16 mouse cellular contexts compared by ENCODE assay signal in genomic region chr11:107743100-107743499, GRCm38 (mm10). TPM values are rescaled to one million over a fixed set of nuclear protein-coding genes. Genes with fewer than 3 reads are reported as not detected.
DNase-seq lines count a peak whose midpoint lies in the region; ATAC-seq and TF ChIP-seq lines count a peak whose summit lies in the region.
"Had no signal": no experiment of that assay in that cellular context is flagged by ENCODE, and none has a peak within 500 bp of the region (broad histone marks: within the 10 kb centered on the region; RNA-seq: fewer than 3 reads in every experiment).

No protein-coding gene starts in this region.

- no peak overlapping the region for H3K4me2 ChIP-seq in kidney, embryonic 15.5 days
- H3K4me2 ChIP-seq: embryonic facial prominence, embryonic 13.5 days; forebrain, embryonic 12.5 days had no signal

- no peak for TF ChIP-seq POLR2A in brain, embryonic 14.5 days (IDR thresholded peaks at IDR 0.05; ENCODE audit: borderline replicate concordance, extremely low read depth, insufficient read depth, insufficient read length, poor library complexity, severe bottlenecking)

- H3K27me3 ChIP-seq in megakaryocyte, embryonic 14.5 days (replicated peaks): peaks cover 40% of the 10 kb centered on the region
- no peaks in the 10 kb centered on the region for H3K27me3 ChIP-seq in kidney, embryonic 15.5 days
- H3K27me3 ChIP-seq: embryonic facial prominence, embryonic 13.5 days; forebrain, embryonic 12.5 days had no signal

- no peak overlapping the region for H3K9ac ChIP-seq in kidney, embryonic 15.5 days
- H3K9ac ChIP-seq: embryonic facial prominence, embryonic 13.5 days; forebrain, embryonic 12.5 days had no signal

- H3K27ac ChIP-seq in kidney, embryonic 15.5 days: no peak overlapping the region
- H3K27ac ChIP-seq: embryonic facial prominence, embryonic 13.5 days; forebrain, embryonic 12.5 days had no signal

- no peak for ATAC-seq in megakaryocyte, adult 5-6 weeks (ENCODE audit: poor library complexity, severe bottlenecking)
- peak; percentile 71 for ATAC-seq in kidney, embryonic 15.5 days (replicated peaks; ENCODE audit: low FRiP score)
- ATAC-seq: intestine, embryonic 16.5 days had no signal

- DNase-seq in cerebellum, postnatal 10 days: peak; percentile 54 to 59
- DNase-seq in cerebellum, adult 11-12 months: no peak
- peak; percentile 58 for DNase-seq in brain, embryonic 14.5 days (ENCODE audit: low read depth)
- DNase-seq in liver: no peak
- no peak for DNase-seq in c-Kit-positive CD71-positive TER-119-positive erythroid progenitor cells, embryonic 14.5 days (ENCODE audit: low spot score)
- DNase-seq: heart, adult 11 months; lung, adult 18-20 months had no signal

- peaks cover 80% of the 10 kb centered on the region for H3K4me1 ChIP-seq in megakaryocyte, embryonic 14.5 days
- peaks cover 14% of the 10 kb centered on the region for H3K4me1 ChIP-seq in kidney, embryonic 15.5 days

- peak overlapping the region; percentile 8 for H3K4me3 ChIP-seq in megakaryocyte, embryonic 14.5 days (replicated peaks)
- no peak overlapping the region for H3K4me3 ChIP-seq in kidney, embryonic 15.5 days (replicated peaks)
- H3K4me3 ChIP-seq: embryonic facial prominence, embryonic 13.5 days; forebrain, embryonic 12.5 days had no signal

- TF ChIP-seq CTCF in brain, embryonic 14.5 days (IDR thresholded peaks at IDR 0.05; ENCODE audit: borderline replicate concordance, extremely low read depth, insufficient read depth, insufficient read length): no peak

- H3K9me3 ChIP-seq in megakaryocyte, embryonic 14.5 days: peaks cover 8% of the 10 kb centered on the region
- no peaks in the 10 kb centered on the region for H3K9me3 ChIP-seq in kidney, embryonic 15.5 days (replicated peaks)
- H3K9me3 ChIP-seq: embryonic facial prominence, embryonic 13.5 days; forebrain, embryonic 12.5 days had no signal

- peaks cover 2% of the 10 kb centered on the region for H3K36me3 ChIP-seq in megakaryocyte, embryonic 14.5 days (replicated peaks; ENCODE audit: low read length)
- H3K36me3 ChIP-seq in kidney, embryonic 15.5 days: no peaks in the 10 kb centered on the region

- WGBS in kidney, embryonic 15.5 days: 41% methylated on average over 3 of the region's 3 CpGs

RNA-seq across cellular contexts. Expression of gene Cacng1, which starts 26.8 kb away (rescaled TPM):
- polyA plus RNA-seq in megakaryocyte, embryonic 14.5 days (2012; ENCODE audit: insufficient read depth, low replicate concordance): not detected in 2 replicates
- total RNA-seq in megakaryocyte, adult 5-6 weeks (2015): not detected in 2 replicates
- not detected in 2 replicates for total RNA-seq in megakaryocyte, adult 5-6 weeks (2017)
- polyA plus RNA-seq in brain, embryonic 14.5 days (2012; rRNA removed): 1.4 and 1.8 TPM in 2 replicates
- polyA plus RNA-seq in kidney, embryonic 15.5 days (2015; fragmentation: Nextera tagmentation; extraction: Ambion mirVana): 1.3 and 2.9 TPM in 2 replicates
- total RNA-seq: heart, postnatal 25 days; megakaryocyte-erythroid progenitor cell, adult 5-6 weeks had no signal
- polyA plus RNA-seq: intestine, embryonic 16.5 days had no signal

RNA-seq across cellular contexts. Expression of gene Cacng4, which starts 51.3 kb away (rescaled TPM):
- 0.09 TPM in 1 of 2 replicates, not detected in the other for polyA plus RNA-seq in megakaryocyte, embryonic 14.5 days (2012; ENCODE audit: insufficient read depth, low replicate concordance)
- not detected in 2 replicates for total RNA-seq in megakaryocyte, adult 5-6 weeks (2015)
- total RNA-seq in megakaryocyte, adult 5-6 weeks (2017): not detected in 2 replicates
- polyA plus RNA-seq in brain, embryonic 14.5 days (2012; rRNA removed): 117 and 152 TPM in 2 replicates
- 2.5 and 3.3 TPM in 2 replicates for polyA plus RNA-seq in kidney, embryonic 15.5 days (2015; fragmentation: Nextera tagmentation; extraction: Ambion mirVana)
- total RNA-seq: gastrocnemius, adult 18-20 months; megakaryocyte-erythroid progenitor cell, adult 5-6 weeks had no signal

Comparison
In these comparisons a context has a peak if more than half of its experiments do, and no peak if none do; other contexts are left out.
1. DNase-seq: peak in cerebellum, postnatal 10 days (2 of 2) and brain, embryonic 14.5 days (single experiment); none in cerebellum, adult 11-12 months (single experiment), liver (single experiment) and c-Kit-positive CD71-positive TER-119-positive erythroid progenitor cells, embryonic 14.5 days (single experiment).
2. RNA of gene Cacng4, which starts 51.3 kb away (polyA plus RNA-seq): 117 to 152 TPM in brain, embryonic 14.5 days; 2.5 to 3.3 TPM in kidney, embryonic 15.5 days and 0.09 TPM in megakaryocyte, embryonic 14.5 days; every median in the first group is over 10 times any median in the second.